Mouse (Mus musculus) kidney, adult 8-10 months (tissue): ENCODE data around the gene Rnf121.

Experiments used
- DNase-seq, 2 experiments: peaks; one replicate each; pipeline ENCODE4 v3.0.0; 2022

Rnf121 gene

GRCm38 (mm10) chr7:102065046-102065891, at the start of gene Rnf121, which contains the start of the genes Xndc1 and Xntrpc:
TSS of gene Rnf121 (minus strand) at chr7:102065469.
TSS of gene Xndc1 (plus strand) at chr7:102065511.
TSS of gene Xntrpc (plus strand) at chr7:102065713.
- DNase-seq = peak; percentile 90 to 93

GRCm38 (mm10) chr7:102113151-102113729, 48.0 kb upstream of the Rnf121 start:
- no peak for DNase-seq

- no peak for DNase-seq
Observed at GRCm38 (mm10) chr7:102109746-102110145, 44.5 kb upstream of the Rnf121 start.

GRCm38 (mm10) chr7:102109171-102109570, 43.9 kb upstream of the Rnf121 start, which contains the start of gene Art5:
TSS of gene Art5 (minus strand) at chr7:102109489.
- DNase-seq = no peak

- no peak for DNase-seq
Observed at GRCm38 (mm10) chr7:102108206-102108605, 42.9 kb upstream of the Rnf121 start.

- DNase-seq = no peak
Observed at GRCm38 (mm10) chr7:102106700-102107141, 41.5 kb upstream of the Rnf121 start.

- DNase-seq = peak in 1 of 2 experiments; percentile 4
Observed at GRCm38 (mm10) chr7:102104126-102104525, 38.9 kb upstream of the Rnf121 start.

- DNase-seq = no peak
Observed at GRCm38 (mm10) chr7:102103555-102103954, 38.3 kb upstream of the Rnf121 start.

GRCm38 (mm10) chr7:102102696-102103095, 37.4 kb upstream of the Rnf121 start:
- DNase-seq = no peak

GRCm38 (mm10) chr7:102102241-102102640, 37.0 kb upstream of the Rnf121 start:
- no peak for DNase-seq

GRCm38 (mm10) chr7:102101487-102101886, 36.2 kb upstream of the Rnf121 start, which contains the start of gene Art1:
TSS of gene Art1 (plus strand) at chr7:102101743.
- DNase-seq = no peak

GRCm38 (mm10) chr7:102100868-102101267, 35.6 kb upstream of the Rnf121 start:
- DNase-seq = no peak

- DNase-seq = peak; percentile 22 to 29
Observed at GRCm38 (mm10) chr7:102099760-102100661, 34.7 kb upstream of the Rnf121 start.

- no peak for DNase-seq
Observed at GRCm38 (mm10) chr7:102087336-102087735, 22.1 kb upstream of the Rnf121 start.

- DNase-seq = no peak
Observed at GRCm38 (mm10) chr7:102084041-102084696, 18.9 kb upstream of the Rnf121 start.

- DNase-seq = no peak
Observed at GRCm38 (mm10) chr7:102082816-102083215, 17.5 kb upstream of the Rnf121 start, which contains the start of gene Trpc2. TSS of gene Trpc2 (plus strand) at chr7:102083116.

- DNase-seq = no peak
Observed at GRCm38 (mm10) chr7:102081784-102082183, 16.5 kb upstream of the Rnf121 start.

GRCm38 (mm10) chr7:102080311-102080710, 15.0 kb upstream of the Rnf121 start:
- peak; percentile 23 to 52 for DNase-seq

- peak; percentile 34 to 39 for DNase-seq
Observed at GRCm38 (mm10) chr7:102078517-102078916, 13.2 kb upstream of the Rnf121 start.

GRCm38 (mm10) chr7:102076714-102077296, 11.5 kb upstream of the Rnf121 start:
- no peak for DNase-seq

GRCm38 (mm10) chr7:102066363-102066762, 1.1 kb upstream of the Rnf121 start:
- no peak for DNase-seq

GRCm38 (mm10) chr7:102064655-102065045, 619 bp downstream of the Rnf121 start:
- no peak for DNase-seq
